ENCODE assay signal across 8 mouse cellular contexts in the genomic region with DNA sequence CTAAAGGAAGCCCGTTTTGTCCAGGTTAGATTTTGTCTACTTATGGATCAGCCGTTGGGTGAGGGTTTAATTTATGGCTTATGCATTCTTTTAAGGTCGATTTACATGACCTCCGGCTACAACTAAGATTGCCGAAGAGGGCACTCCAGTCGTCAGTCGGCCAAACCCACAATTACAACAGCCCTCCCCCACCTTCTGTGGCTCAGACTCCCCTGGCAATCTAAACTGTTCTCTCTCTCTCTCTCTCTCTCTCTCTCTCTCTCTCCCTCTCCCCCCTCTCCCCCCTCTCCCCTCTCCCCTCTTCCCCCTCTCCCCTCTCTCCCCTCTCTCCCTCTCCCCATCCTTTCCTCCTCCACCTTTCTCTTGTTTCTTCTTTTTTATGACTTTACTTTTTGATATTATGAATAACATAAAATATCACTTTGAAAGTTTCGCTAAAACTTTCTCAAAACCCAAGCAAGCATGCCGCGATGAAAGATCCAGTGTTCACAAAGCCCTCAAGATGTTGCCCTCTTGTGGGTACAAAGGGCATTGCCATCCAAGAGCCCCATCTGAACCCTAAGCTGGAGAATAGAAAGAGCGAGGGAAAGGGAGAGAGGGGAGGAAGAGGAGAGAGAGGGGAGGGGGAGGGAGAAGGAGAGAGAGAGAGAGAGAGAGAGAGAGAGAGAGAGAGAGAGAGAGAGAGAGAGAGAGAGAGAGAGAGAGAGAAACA. TPM values are rescaled to one million over a fixed set of nuclear protein-coding genes. Genes with fewer than 3 reads are reported as not detected.
DNase-seq lines count a peak whose midpoint lies in the region; ATAC-seq and TF ChIP-seq lines count a peak whose summit lies in the region.

No protein-coding gene starts in this region.

- peak overlapping the region; percentile 100 for H3K4me2 ChIP-seq in intestine, embryonic 15.5 days (replicated peaks)
- H3K4me2 ChIP-seq in limb, embryonic 14.5 days (replicated peaks; ENCODE audit: low read depth, low read length, severe bottlenecking): peak overlapping the region; percentile 96
- H3K4me2 ChIP-seq in midbrain, embryonic 16.5 days (ENCODE audit: low read length): peak overlapping the region; percentile 96
- peak overlapping the region; percentile 98 for H3K4me2 ChIP-seq in stomach, embryonic 15.5 days

- WGBS in intestine, embryonic 15.5 days: 0% methylated on average over 11 of the region's 11 CpGs
- WGBS in limb, embryonic 14.5 days: under 1% methylated on average over 11 of the region's 11 CpGs
- WGBS in midbrain, embryonic 16.5 days: 2% methylated on average over 11 of the region's 11 CpGs
- under 1% methylated on average over 11 of the region's 11 CpGs for WGBS in stomach, embryonic 15.5 days

- peaks cover 14% of the 10 kb centered on the region; the same call in 1 of the 2 replicates for H3K4me1 ChIP-seq in intestine, embryonic 15.5 days (replicated peaks)
- H3K4me1 ChIP-seq in limb, embryonic 14.5 days (ENCODE audit: control insufficient read depth, insufficient read depth, low read length): peaks cover 8% of the 10 kb centered on the region; the same call in 1 of the 2 replicates
- H3K4me1 ChIP-seq in midbrain, embryonic 16.5 days (ENCODE audit: control insufficient read depth, insufficient read depth, low read length): peaks cover 29% of the 10 kb centered on the region
- H3K4me1 ChIP-seq in stomach, embryonic 15.5 days: peaks cover 16% of the 10 kb centered on the region; the same call in 1 of the 2 replicates

- TF ChIP-seq CTCF in layer of hippocampus, adult 2 months (conservative IDR thresholded peaks at IDR 0.05): peak; percentile 76

- H3K9ac ChIP-seq in intestine, embryonic 15.5 days: peak overlapping the region; percentile 45
- H3K9ac ChIP-seq in limb, embryonic 14.5 days (ENCODE audit: low read depth, low read length, severe bottlenecking): peak overlapping the region; percentile 84
- peak overlapping the region; percentile 69 for H3K9ac ChIP-seq in midbrain, embryonic 16.5 days (ENCODE audit: low read depth, low read length)
- peak overlapping the region; percentile 68; the same call in 1 of the 2 replicates for H3K9ac ChIP-seq in stomach, embryonic 15.5 days

- H3K27ac ChIP-seq in layer of hippocampus, adult 2 months: peak overlapping the region; percentile 85
- H3K27ac ChIP-seq in intestine, embryonic 15.5 days: 0 out of 2 replicates have a peak overlapping the region, but pooled peaks have one; percentile 66
- peak overlapping the region; percentile 94 for H3K27ac ChIP-seq in limb, embryonic 14.5 days (replicated peaks; ENCODE audit: low read depth, low read length)
- peak overlapping the region; percentile 83 for H3K27ac ChIP-seq in midbrain, embryonic 16.5 days (ENCODE audit: low read length)
- H3K27ac ChIP-seq in stomach, embryonic 15.5 days: peak overlapping the region; percentile 78

- intact Hi-C loops in gastrocnemius, postnatal 36 days (cut with DNase I): loop anchor here (5.0 kb wide), 2 partner anchors 280 to 565 kb away; no protein-coding TSS in a partner anchor

- DNase-seq in layer of hippocampus, adult 2 months (ENCODE audit: low spot score in 2 of 2): peak; percentile 62 to 76
- no peak for DNase-seq in layer of hippocampus, adult 9-11 months
- peak; percentile 91 for DNase-seq in embryo, embryonic 10 days (ENCODE audit: low spot score)
- peak; percentile 28 to 61 for DNase-seq in gastrocnemius, postnatal 36 days
- peak; percentile 89 for DNase-seq in limb, embryonic 14.5 days (ENCODE audit: low spot score)

- TF ChIP-seq POLR2A in limb, embryonic 14.5 days (IDR thresholded peaks at IDR 0.05; ENCODE audit: borderline replicate concordance, extremely low read depth, insufficient read depth, insufficient read length): no peak

- peaks cover 38% of the 10 kb centered on the region for H3K27me3 ChIP-seq in intestine, embryonic 15.5 days (replicated peaks)
- H3K27me3 ChIP-seq in limb, embryonic 14.5 days (ENCODE audit: control insufficient read depth, insufficient read depth, low read length): peaks cover 33% of the 10 kb centered on the region
- peaks cover 25% of the 10 kb centered on the region for H3K27me3 ChIP-seq in midbrain, embryonic 16.5 days (ENCODE audit: control insufficient read depth, insufficient read depth, low read depth, low read length)
- H3K27me3 ChIP-seq in stomach, embryonic 15.5 days (replicated peaks): peaks cover 28% of the 10 kb centered on the region

- peak; percentile 52 for ATAC-seq in intestine, embryonic 15.5 days
- ATAC-seq in limb, embryonic 14.5 days (ENCODE audit: low FRiP score, low read depth): no peak
- no peak for ATAC-seq in midbrain, embryonic 16.5 days
- no peak for ATAC-seq in stomach, embryonic 15.5 days (ENCODE audit: insufficient read depth, low FRiP score, low read depth)

- H3K36me3 ChIP-seq in intestine, embryonic 15.5 days: no peaks in the 10 kb centered on the region
- H3K36me3 ChIP-seq in limb, embryonic 14.5 days (ENCODE audit: control insufficient read depth, insufficient read depth, low read length): no peaks in the 10 kb centered on the region; the same call in 1 of the 2 replicates
- no peaks in the 10 kb centered on the region for H3K36me3 ChIP-seq in midbrain, embryonic 16.5 days (ENCODE audit: control insufficient read depth, insufficient read depth, low read length)
- H3K36me3 ChIP-seq in stomach, embryonic 15.5 days: no peaks in the 10 kb centered on the region

- peak overlapping the region; percentile 58 for H3K4me3 ChIP-seq in layer of hippocampus, adult 2 months
- H3K4me3 ChIP-seq in intestine, embryonic 15.5 days (replicated peaks): peak overlapping the region; percentile 61
- H3K4me3 ChIP-seq in limb, embryonic 14.5 days (replicated peaks; ENCODE audit: low read length): peak overlapping the region; percentile 54
- H3K4me3 ChIP-seq in midbrain, embryonic 16.5 days (ENCODE audit: low read depth, low read length): peak overlapping the region; percentile 53
- peak overlapping the region; percentile 63 for H3K4me3 ChIP-seq in stomach, embryonic 15.5 days (replicated peaks)

- no peaks in the 10 kb centered on the region for H3K9me3 ChIP-seq in intestine, embryonic 15.5 days
- no peaks in the 10 kb centered on the region for H3K9me3 ChIP-seq in limb, embryonic 14.5 days (ENCODE audit: control insufficient read depth, low read length)
- H3K9me3 ChIP-seq in midbrain, embryonic 16.5 days (replicated peaks; ENCODE audit: control insufficient read depth, low read length, poor library complexity, severe bottlenecking): no peaks in the 10 kb centered on the region
- no peaks in the 10 kb centered on the region for H3K9me3 ChIP-seq in stomach, embryonic 15.5 days

RNA-seq across cellular contexts. Expression of gene Sox6, which starts 5.8 kb away (rescaled TPM):
- 10 to 100 TPM; 24.3 to 31.0 TPM for total RNA-seq in layer of hippocampus, adult 2 months (2021)
- total RNA-seq in gastrocnemius, postnatal 36 days (2021): 100 to 1,000 TPM; 153 to 158 TPM
- 36.1 and 40.1 TPM in 2 replicates for polyA plus RNA-seq in intestine, embryonic 15.5 days (2015; fragmentation: Nextera tagmentation; extraction: Ambion mirVana)
- polyA plus RNA-seq in limb, embryonic 14.5 days (2012; rRNA removed): 21.3 and 34.0 TPM in 2 replicates
- polyA plus RNA-seq in limb, embryonic 14.5 days (2014; fragmentation: Nextera tagmentation; extraction: Ambion mirVana): 59.4 and 67.4 TPM in 2 replicates
- 47.2 and 50.9 TPM in 2 replicates for polyA plus RNA-seq in midbrain, embryonic 16.5 days (2015; fragmentation: Nextera tagmentation; extraction: Ambion mirVana)
- polyA plus RNA-seq in stomach, embryonic 15.5 days (2015; fragmentation: Nextera tagmentation; extraction: Ambion mirVana): 36.3 and 42.4 TPM in 2 replicates

RNA-seq across cellular contexts. Expression of gene 1110004F10Rik, which starts 6.4 kb away (rescaled TPM):
- total RNA-seq in layer of hippocampus, adult 2 months (2021): 100 to 1,000 TPM; 101 to 106 TPM
- 10 to 100 TPM; 41.9 to 44.8 TPM for total RNA-seq in gastrocnemius, postnatal 36 days (2021)
- 207 and 217 TPM in 2 replicates for polyA plus RNA-seq in intestine, embryonic 15.5 days (2015; fragmentation: Nextera tagmentation; extraction: Ambion mirVana)
- polyA plus RNA-seq in limb, embryonic 14.5 days (2012; rRNA removed): 183 and 187 TPM in 2 replicates
- polyA plus RNA-seq in limb, embryonic 14.5 days (2014; fragmentation: Nextera tagmentation; extraction: Ambion mirVana): 283 and 299 TPM in 2 replicates
- polyA plus RNA-seq in midbrain, embryonic 16.5 days (2015; fragmentation: Nextera tagmentation; extraction: Ambion mirVana): 343 and 363 TPM in 2 replicates
- polyA plus RNA-seq in stomach, embryonic 15.5 days (2015; fragmentation: Nextera tagmentation; extraction: Ambion mirVana): 226 and 230 TPM in 2 replicates

RNA-seq across cellular contexts. Expression of gene Gm4353, which starts 51.7 kb away (rescaled TPM):
- total RNA-seq in layer of hippocampus, adult 2 months (2021): 1 to 10 TPM; 3.3 to 4.7 TPM
- total RNA-seq in gastrocnemius, postnatal 36 days (2021): 1 to 10 TPM; 1.7 to 1.8 TPM
- 0.44 and 0.62 TPM in 2 replicates for polyA plus RNA-seq in intestine, embryonic 15.5 days (2015; fragmentation: Nextera tagmentation; extraction: Ambion mirVana)
- polyA plus RNA-seq in limb, embryonic 14.5 days (2012; rRNA removed): 0.79 and 0.87 TPM in 2 replicates
- polyA plus RNA-seq in limb, embryonic 14.5 days (2014; fragmentation: Nextera tagmentation; extraction: Ambion mirVana): 1.1 and 1.4 TPM in 2 replicates
- polyA plus RNA-seq in midbrain, embryonic 16.5 days (2015; fragmentation: Nextera tagmentation; extraction: Ambion mirVana): 0.93 and 1.0 TPM in 2 replicates
- 0.46 and 3.0 TPM in 2 replicates for polyA plus RNA-seq in stomach, embryonic 15.5 days (2015; fragmentation: Nextera tagmentation; extraction: Ambion mirVana)
